Mouse (Mus musculus) small intestine, adult 2 months (tissue): Measurements from ENCODE around the gene Cables2. TPM values are rescaled to one million over a fixed set of nuclear protein-coding genes. Genes with fewer than 3 reads are reported as not detected.

Experiments
- H3K27ac ChIP-seq: fragments of 200-500 bp; 2 replicates; pipeline ENCODE4 v1.5.1; 2012; ENCODE audit warnings: low read depth, low read length, control low read depth, inconsistent platforms; ENCODE audit not compliant: insufficient read depth
- H3K27me3 ChIP-seq: fragments of 200-500 bp; 2 replicates; pipeline ENCODE4 v1.6.1; 2012; ENCODE audit warnings: mild to moderate bottlenecking, moderate library complexity, low read length, inconsistent platforms; ENCODE audit not compliant: control insufficient read depth, insufficient read depth
- H3K36me3 ChIP-seq: fragments of 200-500 bp; 2 replicates; pipeline ENCODE4 v1.6.1; 2012; ENCODE audit warnings: mild to moderate bottlenecking, low read length, control low read depth, inconsistent platforms; ENCODE audit not compliant: control insufficient read depth, insufficient read depth
- H3K4me1 ChIP-seq: fragments of 200-500 bp; 2 replicates; pipeline ENCODE4 v1.6.1; 2012; ENCODE audit warnings: low read length, inconsistent platforms, mixed read lengths; ENCODE audit not compliant: control insufficient read depth, insufficient read depth, insufficient read length
- H3K4me3 ChIP-seq: fragments of 200-500 bp; 2 replicates; pipeline ENCODE4 v1.5.1; 2012; ENCODE audit warnings: low read depth, mild to moderate bottlenecking, control low read depth, inconsistent platforms, low read length, moderate library complexity
- CTCF ChIP-seq: fragments of 200-500 bp; IDR thresholded peaks from 2 replicates; pipeline ENCODE4 v1.5.1; 2012; ENCODE audit warnings: low read depth, mild to moderate bottlenecking, control low read depth, inconsistent platforms, low read length, moderate library complexity, mixed read lengths; ENCODE audit not compliant: insufficient replicate concordance, insufficient read length; ENCODE audit errors: extremely low read depth
- POLR2A ChIP-seq: fragments of 200-500 bp; IDR thresholded peaks from 2 replicates; pipeline ENCODE4 v1.6.1; 2012; ENCODE audit warnings: low read depth, mild to moderate bottlenecking, control low read depth, inconsistent platforms, low read length, moderate library complexity
- WGBS: fragments of 180-500 bp; shearing (Covaris S2); methylation state at CpG from one replicate; pipeline ENCODE4 v1.1.7; 2018; 5-methylcytosine and 5-hydroxymethylcytosine counted together
- polyA plus RNA-seq: library from polyadenylated mRNA; depleted of rRNA; stranded (reverse); fragments of >200 nt; gene quantifications from 2 replicates; pipeline ENCODE4 v1.2.3, GENCODE M21; 2012

Cables2 gene
- polyA plus RNA-seq, 1 experiment, result 32.0 TPM

DNA sequence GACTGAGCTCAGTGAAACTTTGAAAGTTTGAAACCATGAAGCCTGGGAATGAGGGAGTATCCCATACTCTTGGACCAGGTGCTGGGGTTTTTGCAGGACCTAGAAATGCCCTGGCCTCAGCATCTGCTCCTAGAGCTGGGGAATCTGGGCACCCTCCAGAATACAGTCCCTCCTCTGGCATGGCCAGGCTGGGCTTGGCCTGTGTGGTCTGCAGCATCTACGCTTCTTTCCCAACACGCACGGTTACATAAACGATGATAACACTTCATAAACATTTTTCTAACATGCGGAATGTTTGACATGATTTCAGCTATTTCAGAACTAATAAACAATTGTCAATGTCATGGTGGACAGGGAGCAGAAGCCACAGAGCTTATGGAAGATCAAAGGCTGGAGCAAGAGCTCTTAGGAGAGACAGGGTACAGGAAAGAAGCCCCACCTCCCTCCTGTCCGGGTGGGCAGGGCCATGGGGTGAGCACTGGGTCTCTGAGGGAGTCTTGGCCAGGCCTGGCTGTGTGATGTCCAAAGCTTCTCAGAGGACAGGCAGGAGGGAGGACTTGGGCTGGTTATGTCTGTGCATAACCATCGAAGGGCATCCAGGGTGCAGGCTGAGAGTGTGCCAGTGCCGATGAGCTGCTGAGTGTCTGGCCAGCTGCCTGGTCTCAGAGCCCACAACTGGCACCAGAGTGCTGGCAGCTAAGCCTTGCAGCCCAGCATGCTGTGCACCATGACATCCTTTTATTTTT is 33.3 kb upstream of the Cables2 start:
- peaks cover 11% of the 10 kb centered on the region for H3K4me1 ChIP-seq
- TF ChIP-seq CTCF (no peak), POLR2A (no peak)
- 76% methylated on average over 8 of the region's 8 CpGs for WGBS
- H3K27me3 ChIP-seq, result no peaks in the 10 kb centered on the region
- H3K4me3 ChIP-seq, result no peak overlapping the region
- H3K27ac ChIP-seq, result no peak overlapping the region
- H3K36me3 ChIP-seq, result no peaks in the 10 kb centered on the region

DNA sequence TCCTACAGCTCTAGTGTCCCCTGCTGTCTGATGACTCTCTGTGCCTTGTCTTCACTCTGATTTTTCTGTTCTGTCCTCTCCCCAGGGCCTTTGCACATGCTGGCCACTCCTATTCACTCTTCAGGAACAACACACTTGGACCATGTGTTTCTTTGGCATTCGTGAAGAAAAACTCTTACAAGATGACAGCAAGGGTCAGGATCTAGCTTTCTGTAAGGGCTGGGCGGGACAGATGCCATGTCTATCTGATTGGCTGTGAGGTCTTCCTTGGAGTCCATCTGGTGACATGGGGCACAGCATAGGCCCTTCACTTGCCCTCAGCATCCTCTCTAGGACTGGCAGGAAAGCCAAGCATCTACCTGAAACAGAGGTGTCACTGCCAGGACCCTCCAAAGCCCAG is 32.7 kb upstream of the Cables2 start:
- H3K27ac ChIP-seq, result no peak overlapping the region
- H3K4me3 ChIP-seq, result no peak overlapping the region
- peaks cover 11% of the 10 kb centered on the region for H3K4me1 ChIP-seq
- TF ChIP-seq POLR2A (no peak), CTCF (no peak)
- WGBS, result 71% methylated on average over 2 of the region's 2 CpGs
- H3K36me3 ChIP-seq, result no peaks in the 10 kb centered on the region
- no peaks in the 10 kb centered on the region for H3K27me3 ChIP-seq

DNA sequence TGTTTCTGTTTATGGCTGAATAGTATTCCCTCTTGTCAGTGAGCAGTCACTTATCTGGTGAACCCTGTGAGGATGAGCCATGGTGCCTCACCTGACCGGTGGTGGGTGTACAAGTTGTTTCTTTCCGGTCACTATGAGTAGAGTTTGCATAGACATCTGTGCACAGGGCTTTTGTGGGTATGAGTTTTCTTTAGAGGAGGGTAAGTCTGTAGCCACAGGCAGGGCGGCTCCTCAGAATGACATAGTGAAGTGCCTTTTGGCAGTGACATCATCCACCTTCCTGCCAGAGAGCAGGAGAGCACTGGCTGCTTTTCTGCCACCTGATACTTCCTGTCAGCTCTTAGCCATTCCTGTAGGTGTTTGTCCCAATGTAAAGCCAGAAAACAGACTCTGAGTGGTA is 32.2 kb upstream of the Cables2 start:
- TF ChIP-seq POLR2A (no peak), CTCF (no peak)
- H3K36me3 ChIP-seq, result no peaks in the 10 kb centered on the region
- no peak overlapping the region for H3K4me3 ChIP-seq
- 82% methylated on average over 3 of the region's 3 CpGs for WGBS
- no peak overlapping the region for H3K27ac ChIP-seq
- peaks cover 14% of the 10 kb centered on the region for H3K4me1 ChIP-seq
- no peaks in the 10 kb centered on the region for H3K27me3 ChIP-seq

DNA sequence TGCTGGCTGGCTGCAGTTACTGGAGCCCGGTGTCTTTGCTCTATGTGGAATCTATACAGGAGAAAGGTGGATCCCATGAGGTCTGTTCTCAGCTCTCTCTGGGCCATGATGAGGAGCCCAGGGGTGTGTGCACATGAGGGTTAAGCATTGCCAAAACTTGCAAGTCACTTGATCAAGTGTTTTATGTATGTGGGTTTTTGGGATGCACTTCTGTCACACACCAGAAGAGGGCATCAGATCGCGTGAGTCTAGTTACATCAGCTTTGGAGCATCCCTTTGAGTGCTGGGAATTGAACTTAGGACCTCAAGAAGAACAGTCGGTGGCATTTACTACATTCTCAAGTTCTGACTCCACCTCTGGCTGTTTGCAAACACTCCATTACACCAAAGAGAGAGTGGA is 31.3 kb upstream of the Cables2 start:
- 58% methylated on average over 4 of the region's 4 CpGs for WGBS
- H3K36me3 ChIP-seq, result no peaks in the 10 kb centered on the region
- no peaks in the 10 kb centered on the region for H3K27me3 ChIP-seq
- no peak overlapping the region for H3K27ac ChIP-seq
- H3K4me1 ChIP-seq, result peaks cover 19% of the 10 kb centered on the region
- H3K4me3 ChIP-seq, result no peak overlapping the region
- TF ChIP-seq CTCF (no peak), POLR2A (no peak)

DNA sequence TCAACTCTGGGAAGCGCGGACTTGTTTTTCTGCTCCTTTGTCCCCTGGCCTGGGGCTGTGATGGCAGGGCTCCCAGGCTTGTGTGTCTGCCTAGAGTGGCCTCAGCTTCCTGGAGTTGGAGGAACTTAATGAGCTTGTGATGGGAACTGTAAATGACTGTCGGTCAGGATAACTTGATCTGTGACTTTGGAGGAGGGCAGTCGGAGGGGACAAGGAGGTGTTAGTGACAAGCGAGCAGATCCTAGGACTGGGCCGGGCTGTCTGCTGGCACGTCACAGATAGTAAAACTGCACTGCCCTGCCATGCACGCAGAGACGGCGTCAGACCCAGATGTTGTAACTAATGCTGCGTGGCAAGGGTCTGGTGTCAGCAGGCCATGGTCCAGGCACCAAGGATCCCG is 30.2 kb upstream of the Cables2 start:
- Histone ChIP-seq H3K4me1 (peaks cover 19% of the 10 kb centered on the region), H3K36me3 (no peaks in the 10 kb centered on the region), H3K4me3 (no peak overlapping the region), H3K27ac (no peak overlapping the region), H3K27me3 (no peaks in the 10 kb centered on the region)
- no peak for TF ChIP-seq POLR2A
- WGBS, result 62% methylated on average over 12 of the region's 12 CpGs

DNA sequence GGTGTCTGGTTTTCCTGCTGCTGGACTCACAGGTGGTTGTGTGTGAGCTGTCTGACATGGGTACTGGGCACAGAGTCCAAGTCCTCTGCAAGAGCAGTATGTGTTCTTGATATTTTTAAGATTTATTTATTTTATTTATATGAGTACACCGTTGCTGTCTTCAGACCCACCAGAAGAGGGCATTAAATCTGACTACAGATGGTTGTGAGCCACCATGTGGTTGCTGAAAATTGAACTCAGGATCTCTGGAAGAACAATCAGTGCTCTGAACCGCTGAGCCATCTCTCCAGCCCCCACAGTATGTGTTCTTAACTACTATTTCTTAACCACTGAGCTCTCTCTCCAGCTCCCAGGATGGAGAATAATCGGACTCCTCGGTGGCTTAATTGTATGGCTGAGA is 28.9 kb upstream of the Cables2 start:
- 78% methylated on average over 4 of the region's 4 CpGs for WGBS

DNA sequence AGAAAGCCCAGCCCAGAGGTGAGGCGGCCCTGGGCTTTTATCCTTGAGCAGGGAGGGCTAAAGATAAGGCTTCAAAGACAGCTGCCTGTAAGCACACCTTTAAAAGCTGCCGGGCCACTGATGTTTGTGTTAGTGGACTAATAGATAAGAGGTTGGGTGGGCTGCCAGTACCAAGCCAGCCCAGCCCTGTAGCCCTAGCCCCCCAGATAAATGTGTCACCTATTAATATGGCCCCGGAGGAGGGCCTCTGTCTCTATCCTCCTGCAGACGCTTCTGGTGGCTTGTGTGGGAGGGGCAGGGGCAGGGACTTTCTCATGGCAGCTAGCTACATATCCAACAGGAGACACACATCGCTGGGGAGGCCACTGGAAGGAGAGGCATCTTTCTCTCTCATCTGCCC is 27.5 kb upstream of the Cables2 start:
- 14% methylated on average over 5 of the region's 5 CpGs for WGBS
- Histone ChIP-seq H3K27ac (peak overlapping the region; percentile 55; the same call in 1 of the 2 replicates), H3K4me3 (no peak overlapping the region), H3K4me1 (peaks cover 9% of the 10 kb centered on the region), H3K36me3 (no peaks in the 10 kb centered on the region), H3K27me3 (no peaks in the 10 kb centered on the region)
- no peak for TF ChIP-seq POLR2A
- no peak for TF ChIP-seq CTCF

More for the DNA sequence above, 28.9 kb upstream of the Cables2 start:
- H3K36me3 ChIP-seq, result no peaks in the 10 kb centered on the region
- no peak overlapping the region for H3K27ac ChIP-seq
- TF ChIP-seq CTCF (no peak), POLR2A (no peak)
- H3K4me1 ChIP-seq, result peaks cover 13% of the 10 kb centered on the region
- H3K4me3 ChIP-seq, result no peak overlapping the region
- H3K27me3 ChIP-seq, result no peaks in the 10 kb centered on the region
